Mouse (Mus musculus) thymus, postnatal 25 days (tissue): ENCODE results near the gene Aspn.
"Not testable (repeated sequence)": the region's sequence is repeated elsewhere in the genome, so short reads cannot be mapped to it uniquely, and the experiment has no call there.

Experiments
- DNase-seq: peaks from one replicate; pipeline ENCODE4 v3.0.0; 2022

Gene Aspn

DNA sequence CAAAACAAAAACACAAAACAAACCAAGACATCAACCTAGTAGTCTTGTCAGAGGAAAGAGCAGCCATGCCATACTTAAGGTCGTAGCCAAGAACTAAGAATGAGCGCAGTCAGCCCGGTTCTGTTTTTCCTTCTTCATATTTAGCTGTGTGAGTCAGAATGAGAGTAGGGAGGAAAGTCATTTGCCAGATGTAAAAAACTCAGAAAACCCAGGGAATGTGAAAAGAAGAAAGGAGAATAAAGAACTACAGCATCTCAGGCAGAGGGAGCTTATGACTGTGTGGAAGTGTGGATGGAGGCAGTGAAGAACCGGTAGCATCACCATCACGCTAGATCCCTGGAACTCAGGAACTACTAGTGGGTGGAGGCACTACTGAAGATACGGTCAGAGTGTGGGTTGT lies 41.8 kb downstream of the Aspn start:
- no peak for DNase-seq

GRCm38 (mm10) chr13:49602541-49602940 lies 58.3 kb downstream of the Aspn start:
- DNase-seq: not testable (repeated sequence)

DNA sequence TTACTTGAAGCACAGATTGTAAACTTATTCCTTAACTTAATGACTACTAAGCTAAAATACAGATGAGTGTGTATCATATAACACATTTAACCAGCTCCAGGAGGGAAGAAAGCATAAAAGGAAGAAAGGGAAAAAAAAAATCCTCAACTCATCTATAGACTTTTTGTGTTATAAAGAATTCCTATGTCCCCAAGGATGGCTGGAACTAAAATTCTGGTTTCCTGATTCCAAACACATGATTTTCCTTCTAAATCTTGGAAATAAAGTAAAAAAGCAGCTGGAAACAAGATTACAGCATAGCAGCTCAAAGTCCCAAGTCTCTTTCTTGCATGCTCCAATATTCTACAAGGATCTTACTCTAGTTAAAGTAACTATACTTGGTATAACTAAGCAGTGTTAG lies 59.4 kb downstream of the Aspn start:
- no peak for DNase-seq

GRCm38 (mm10) chr13:49607714-49608113 lies 63.5 kb downstream of the Aspn start, which contains the start of gene Ogn:
TSS of gene Ogn (plus strand) at chr13:49608046.
- no peak for DNase-seq

- no peak for DNase-seq
These were observed 64.5 kb downstream of the Aspn start for GRCm38 (mm10) chr13:49608589-49609322.

DNA sequence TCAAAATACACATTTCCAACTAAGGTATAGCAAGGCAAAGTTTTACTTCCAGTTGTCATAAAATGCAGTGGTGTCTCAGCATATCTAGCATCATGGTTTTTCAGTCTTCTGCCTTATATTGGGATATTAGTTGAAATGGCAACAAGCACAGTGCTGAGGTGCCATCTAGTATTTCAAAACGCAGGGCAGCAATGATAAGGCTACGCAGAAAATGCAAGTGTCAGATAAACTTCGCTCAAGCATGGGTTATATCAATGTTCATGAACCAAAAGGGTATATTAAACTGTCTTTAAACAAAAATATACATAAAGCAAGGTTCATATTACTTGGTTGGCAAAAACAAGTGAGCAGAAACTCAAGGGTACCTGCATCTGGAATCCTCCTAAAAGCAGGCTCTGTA lies 72.8 kb downstream of the Aspn start:
- no peak for DNase-seq
